Mouse (Mus musculus) hindbrain, embryonic 15.5 days (tissue): ENCODE measurements around the gene Olfr38. TPM values are rescaled to one million over a fixed set of nuclear protein-coding genes. Genes with fewer than 3 reads are reported as not detected.
A peak's percentile ranks its signal among the peaks of the same experiment; 100 is the strongest.

Experiments
- ATAC-seq: fragments of 200-750 bp; cut with Nextera tagmentation; 2 replicates; pipeline ENCODE4 v1.8.0; 2017; ENCODE audit warnings: low read depth, moderate number of reproducible peaks, moderate TSS enrichment; ENCODE audit not compliant: low FRiP score
- H3K27ac ChIP-seq: fragments of 300-500 bp; sonication (generic); replicated peaks from 2 replicates; pipeline ENCODE4 v1.5.1; 2015; ENCODE audit warnings: mild to moderate bottlenecking, inconsistent platforms
- H3K27me3 ChIP-seq: fragments of 300-500 bp; sonication (generic); 2 replicates; pipeline ENCODE4 v1.6.1; 2015; ENCODE audit warnings: control low read depth, inconsistent platforms
- H3K36me3 ChIP-seq: fragments of 300-500 bp; sonication (generic); 2 replicates; pipeline ENCODE4 v1.6.1; 2015; ENCODE audit warnings: control low read depth, inconsistent platforms
- H3K4me1 ChIP-seq: fragments of 300-500 bp; sonication (generic); replicated peaks from 2 replicates; pipeline ENCODE4 v1.6.1; 2015; ENCODE audit warnings: control low read depth, inconsistent platforms
- H3K4me2 ChIP-seq: fragments of 300-500 bp; sonication (generic); 2 replicates; pipeline ENCODE4 v1.6.1; 2015; ENCODE audit warnings: moderate library complexity, mild to moderate bottlenecking, inconsistent platforms
- H3K4me3 ChIP-seq: fragments of 300-500 bp; sonication (generic); 2 replicates; pipeline ENCODE4 v1.5.1; 2015; ENCODE audit warnings: mild to moderate bottlenecking, inconsistent platforms
- H3K9ac ChIP-seq: fragments of 300-500 bp; sonication (generic); 2 replicates; pipeline ENCODE4 v1.6.1; 2015; ENCODE audit warnings: inconsistent platforms
- H3K9me3 ChIP-seq: fragments of 300-500 bp; sonication (generic); 2 replicates; pipeline ENCODE4 v1.6.1; 2016; ENCODE audit warnings: control low read depth, inconsistent platforms
- WGBS: fragments of 180-500 bp; shearing (Covaris S2); methylation state at CpG from one replicate; pipeline ENCODE4 v1.1.7; 2015; 5-methylcytosine and 5-hydroxymethylcytosine counted together
- polyA plus RNA-seq: library from polyadenylated mRNA; unstranded; fragments of >200 nt; fragmentation: Nextera tagmentation; extraction: Ambion mirVana; gene quantifications from 2 replicates; pipeline ENCODE4 v1.2.1, GENCODE M21; 2015

Olfr38 gene
- not detected in 2 replicates for polyA plus RNA-seq

GRCm38 (mm10) chr6:42756104-42756503 lies at the start of gene Olfr38:
Gene Olfr38, plus strand, starts transcription at chr6:42756404.
- WGBS: 77% methylated on average over 1 of the region's 1 CpGs
- no peak within 1 kb of the TSS for H3K4me2 ChIP-seq
- no peak within 1 kb of the TSS for H3K4me3 ChIP-seq
- H3K9me3 ChIP-seq: no peaks in the 10 kb centered on the region
- H3K9ac ChIP-seq: no peak within 1 kb of the TSS
- ATAC-seq: no peak
- H3K4me1 ChIP-seq: no peaks in the 10 kb centered on the region
- H3K36me3 ChIP-seq: no peaks in the 10 kb centered on the region
- no peaks in the 10 kb centered on the region for H3K27me3 ChIP-seq
- H3K27ac ChIP-seq: no peak within 1 kb of the TSS

- WGBS: 2% methylated on average over 28 of the region's 28 CpGs
- Histone ChIP-seq H3K4me3 (peak within 1 kb of the TSS; percentile 87), H3K9me3 (no peaks in the 10 kb centered on the region), H3K36me3 (no peaks in the 10 kb centered on the region), H3K27ac (peak within 1 kb of the TSS; percentile 97), H3K27me3 (no peaks in the 10 kb centered on the region), H3K4me1 (peaks cover 28% of the 10 kb centered on the region), H3K4me2 (peak within 1 kb of the TSS; percentile 71), H3K9ac (peak within 1 kb of the TSS; percentile 94)
- ATAC-seq: peak; percentile 99
Observed at GRCm38 (mm10) chr6:42709291-42710211, 46.7 kb upstream of the Olfr38 start, which contains the start of gene Tcaf1. Gene Tcaf1, minus strand, starts transcription at chr6:42710088.

GRCm38 (mm10) chr6:42714668-42715067 lies 41.5 kb upstream of the Olfr38 start:
- H3K4me2 ChIP-seq: no peak overlapping the region
- H3K9me3 ChIP-seq: no peaks in the 10 kb centered on the region
- no peaks in the 10 kb centered on the region for H3K27me3 ChIP-seq
- no peak overlapping the region for H3K4me3 ChIP-seq
- 71% methylated on average over 8 of the region's 8 CpGs for WGBS
- H3K9ac ChIP-seq: no peak overlapping the region
- 0 out of 2 replicates have a peak, but pooled peaks cover 3% of the 10 kb centered on the region for H3K4me1 ChIP-seq
- no peaks in the 10 kb centered on the region for H3K36me3 ChIP-seq
- no peak for ATAC-seq
- H3K27ac ChIP-seq: no peak overlapping the region

GRCm38 (mm10) chr6:42717973-42718372 lies 38.2 kb upstream of the Olfr38 start:
- Histone ChIP-seq H3K9me3 (no peaks in the 10 kb centered on the region), H3K36me3 (no peaks in the 10 kb centered on the region), H3K4me1 (no peaks in the 10 kb centered on the region), H3K9ac (no peak overlapping the region), H3K4me3 (no peak overlapping the region), H3K27me3 (no peaks in the 10 kb centered on the region), H3K4me2 (no peak overlapping the region), H3K27ac (no peak overlapping the region)
- ATAC-seq: no peak

- Histone ChIP-seq H3K4me3 (no peak within 1 kb of the TSS), H3K9me3 (no peaks in the 10 kb centered on the region), H3K4me1 (no peaks in the 10 kb centered on the region), H3K36me3 (no peaks in the 10 kb centered on the region), H3K4me2 (no peak within 1 kb of the TSS), H3K27ac (no peak within 1 kb of the TSS), H3K27me3 (no peaks in the 10 kb centered on the region), H3K9ac (no peak within 1 kb of the TSS)
- no peak for ATAC-seq
- 96% methylated on average over 1 of the region's 1 CpGs for WGBS
Observed at GRCm38 (mm10) chr6:42739071-42739470, 17.1 kb upstream of the Olfr38 start, which contains the start of gene Olfr453. Gene Olfr453, plus strand, starts transcription at chr6:42739371.

- Histone ChIP-seq H3K9me3 (no peaks in the 10 kb centered on the region), H3K27me3 (no peaks in the 10 kb centered on the region), H3K4me3 (no peak overlapping the region), H3K27ac (no peak overlapping the region), H3K36me3 (no peaks in the 10 kb centered on the region), H3K4me2 (no peak overlapping the region), H3K9ac (no peak overlapping the region), H3K4me1 (no peaks in the 10 kb centered on the region)
- ATAC-seq: no peak
- 80% methylated on average over 5 of the region's 5 CpGs for WGBS
Observed at GRCm38 (mm10) chr6:42742303-42742702, 13.9 kb upstream of the Olfr38 start.

GRCm38 (mm10) chr6:42747846-42748245 lies 8.4 kb upstream of the Olfr38 start:
- no peaks in the 10 kb centered on the region for H3K36me3 ChIP-seq
- H3K9me3 ChIP-seq: no peaks in the 10 kb centered on the region
- no peak overlapping the region for H3K4me3 ChIP-seq
- no peak overlapping the region for H3K27ac ChIP-seq
- ATAC-seq: no peak
- H3K27me3 ChIP-seq: no peaks in the 10 kb centered on the region
- H3K4me2 ChIP-seq: no peak overlapping the region
- no peaks in the 10 kb centered on the region for H3K4me1 ChIP-seq
- no peak overlapping the region for H3K9ac ChIP-seq

- no peak for ATAC-seq
- Histone ChIP-seq H3K4me2 (no peak overlapping the region), H3K4me3 (no peak overlapping the region), H3K27ac (no peak overlapping the region), H3K9ac (no peak overlapping the region), H3K36me3 (no peaks in the 10 kb centered on the region), H3K27me3 (no peaks in the 10 kb centered on the region), H3K9me3 (no peaks in the 10 kb centered on the region), H3K4me1 (no peaks in the 10 kb centered on the region)
- WGBS: 90% methylated on average over 1 of the region's 1 CpGs
Observed at GRCm38 (mm10) chr6:42777066-42777465, 20.9 kb downstream of the Olfr38 start.

GRCm38 (mm10) chr6:42784793-42785192 lies 28.6 kb downstream of the Olfr38 start, which contains the start of gene Olfr452:
Gene Olfr452, plus strand, starts transcription at chr6:42785093.
- Histone ChIP-seq H3K9me3 (no peaks in the 10 kb centered on the region), H3K4me2 (no peak within 1 kb of the TSS), H3K27me3 (no peaks in the 10 kb centered on the region), H3K36me3 (no peaks in the 10 kb centered on the region), H3K4me3 (no peak within 1 kb of the TSS), H3K27ac (no peak within 1 kb of the TSS), H3K9ac (no peak within 1 kb of the TSS), H3K4me1 (no peaks in the 10 kb centered on the region)
- ATAC-seq: no peak

- no peak overlapping the region for H3K4me2 ChIP-seq
Observed at GRCm38 (mm10) chr6:42790247-42790948, 34.2 kb downstream of the Olfr38 start.

GRCm38 (mm10) chr6:42790949-42791556 lies 34.8 kb downstream of the Olfr38 start:
- WGBS: 61% methylated on average over 9 of the region's 9 CpGs
- no peak overlapping the region for H3K4me3 ChIP-seq
- ATAC-seq: peak; percentile 75; the same call in 1 of the 2 replicates
- H3K9me3 ChIP-seq: no peaks in the 10 kb centered on the region
- H3K27ac ChIP-seq: no peak overlapping the region
- no peaks in the 10 kb centered on the region for H3K36me3 ChIP-seq
- H3K27me3 ChIP-seq: no peaks in the 10 kb centered on the region
- H3K4me2 ChIP-seq: no peak overlapping the region
- H3K4me1 ChIP-seq: no peaks in the 10 kb centered on the region
- H3K9ac ChIP-seq: no peak overlapping the region

More at GRCm38 (mm10) chr6:42790247-42790948, 34.2 kb downstream of the Olfr38 start:
- Histone ChIP-seq H3K27me3 (no peaks in the 10 kb centered on the region), H3K4me1 (no peaks in the 10 kb centered on the region), H3K27ac (no peak overlapping the region), H3K9ac (no peak overlapping the region), H3K9me3 (no peaks in the 10 kb centered on the region), H3K36me3 (no peaks in the 10 kb centered on the region), H3K4me3 (no peak overlapping the region)
- ATAC-seq: peak; percentile 66
- 50% methylated on average over 4 of the region's 4 CpGs for WGBS

- Histone ChIP-seq H3K9me3 (no peaks in the 10 kb centered on the region), H3K4me1 (no peaks in the 10 kb centered on the region), H3K4me2 (no peak overlapping the region), H3K27me3 (no peaks in the 10 kb centered on the region), H3K36me3 (no peaks in the 10 kb centered on the region), H3K9ac (no peak overlapping the region), H3K4me3 (no peak overlapping the region), H3K27ac (no peak overlapping the region)
- ATAC-seq: no peak
- 89% methylated on average over 3 of the region's 3 CpGs for WGBS
Observed at GRCm38 (mm10) chr6:42794982-42795381, 38.8 kb downstream of the Olfr38 start.
